Mouse (Mus musculus) embryonic facial prominence, embryonic 11.5 days (tissue): Measurements from ENCODE around the gene Nckap1l. TPM values are rescaled to one million over a fixed set of nuclear protein-coding genes. Genes with fewer than 3 reads are reported as not detected.
A peak's percentile ranks its signal among the peaks of the same experiment; 100 is the strongest.

ENCODE experiments used
- ATAC-seq: fragments of 200-750 bp; cut with Nextera tagmentation; replicated peaks from 2 replicates; pipeline ENCODE4 v1.8.0; 2017; ENCODE audit warnings: low read depth; ENCODE audit not compliant: insufficient number of reproducible peaks, low FRiP score, low TSS enrichment
- DNase-seq: peaks from one replicate; pipeline ENCODE4 v3.0.0-alpha.2; 2015; ENCODE audit warnings: low spot score
- H3K27ac ChIP-seq: fragments of 300-500 bp; sonication (generic); replicated peaks from 2 replicates; pipeline ENCODE4 v1.5.1; 2014; ENCODE audit warnings: mild to moderate bottlenecking, low read depth, low read length, control low read depth
- H3K27me3 ChIP-seq: fragments of 300-500 bp; sonication (generic); 2 replicates; pipeline ENCODE4 v1.6.1; 2014; ENCODE audit warnings: mild to moderate bottlenecking, low read length, moderate library complexity, mixed read lengths; ENCODE audit not compliant: control insufficient read depth, insufficient read depth
- H3K36me3 ChIP-seq: fragments of 300-500 bp; sonication (generic); replicated peaks from 2 replicates; pipeline ENCODE4 v1.6.1; 2014; ENCODE audit warnings: low read depth, mild to moderate bottlenecking, low read length, moderate library complexity, mixed read lengths; ENCODE audit not compliant: control insufficient read depth, insufficient read depth
- H3K4me1 ChIP-seq: fragments of 300-500 bp; sonication (generic); 2 replicates; pipeline ENCODE4 v1.6.1; 2014; ENCODE audit warnings: low read length, mixed read lengths; ENCODE audit not compliant: control insufficient read depth, insufficient read depth
- H3K4me2 ChIP-seq: fragments of 300-500 bp; sonication (generic); 2 replicates; pipeline ENCODE4 v1.6.1; 2014; ENCODE audit warnings: low read depth, mild to moderate bottlenecking, control low read depth, low read length, moderate library complexity
- H3K4me3 ChIP-seq: fragments of 300-500 bp; sonication (generic); 2 replicates; pipeline ENCODE4 v1.5.1; 2014; ENCODE audit warnings: low read depth, low read length, control low read depth
- H3K9ac ChIP-seq: fragments of 300-500 bp; sonication (generic); replicated peaks from 2 replicates; pipeline ENCODE4 v1.6.1; 2014; ENCODE audit warnings: mild to moderate bottlenecking, control low read depth, low read length
- H3K9me3 ChIP-seq: fragments of 300-500 bp; sonication (generic); replicated peaks from 2 replicates; pipeline ENCODE4 v1.6.1; 2016; ENCODE audit warnings: mild to moderate bottlenecking, low read length, inconsistent platforms, mixed read lengths; ENCODE audit not compliant: control insufficient read depth
- WGBS: fragments of 180-500 bp; shearing (Covaris S2); extraction: QIAGEN DNeasy Blood & Tissue Kit; methylation state at CpG from one replicate; pipeline ENCODE4 v1.1.7; 2014; 5-methylcytosine and 5-hydroxymethylcytosine counted together
- polyA plus RNA-seq: library from polyadenylated mRNA; unstranded; fragments of >200 nt; fragmentation: Nextera tagmentation; extraction: Ambion mirVana; gene quantifications from 2 replicates; pipeline ENCODE4 v1.2.1, GENCODE M21; 2014

Gene Nckap1l
- polyA plus RNA-seq, 1 experiment from 2014 or later = 2.1 TPM

DNA sequence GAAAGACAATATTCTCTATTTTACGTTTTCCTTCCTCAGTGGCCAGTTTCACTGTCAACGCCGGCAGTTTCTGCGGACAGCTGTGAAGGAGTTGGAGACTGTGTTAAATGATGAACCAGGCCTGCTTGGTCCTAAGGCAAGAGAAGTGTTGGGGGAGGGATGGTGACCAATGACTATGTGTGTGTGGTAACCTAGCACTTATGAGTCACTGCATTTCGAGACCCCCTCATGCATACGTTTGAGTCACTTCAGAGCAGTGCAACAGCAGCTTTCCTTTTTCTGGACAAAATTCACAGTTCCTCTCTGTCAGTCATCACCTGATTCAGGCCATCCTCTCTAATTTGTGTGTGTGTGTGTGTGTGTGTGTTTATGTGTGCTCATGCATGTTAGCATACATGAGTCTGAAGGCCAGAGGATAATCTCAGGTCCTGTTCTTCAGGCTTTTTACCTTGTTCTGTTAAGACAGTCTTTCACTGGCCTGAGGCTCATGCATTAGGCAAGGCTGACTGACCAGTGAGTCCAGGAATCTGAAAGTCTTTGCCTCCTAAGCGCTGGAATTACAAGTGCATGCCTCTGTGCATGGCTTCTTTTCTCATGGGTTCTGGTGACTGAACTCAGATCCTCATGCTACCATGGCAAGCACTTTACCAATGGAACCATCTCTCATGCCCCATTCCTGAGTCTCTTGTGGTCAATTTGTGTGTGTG lies 18.0 kb downstream of the Nckap1l start:
- Histone ChIP-seq H3K27me3 (no peaks in the 10 kb centered on the region), H3K36me3 (no peaks in the 10 kb centered on the region), H3K4me1 (no peaks in the 10 kb centered on the region), H3K9ac (no peak overlapping the region), H3K4me3 (no peak overlapping the region), H3K4me2 (no peak overlapping the region), H3K9me3 (no peaks in the 10 kb centered on the region), H3K27ac (no peak overlapping the region)
- 80% methylated on average over 7 of the region's 7 CpGs for WGBS
- no peak for DNase-seq
- ATAC-seq = no peak

DNA sequence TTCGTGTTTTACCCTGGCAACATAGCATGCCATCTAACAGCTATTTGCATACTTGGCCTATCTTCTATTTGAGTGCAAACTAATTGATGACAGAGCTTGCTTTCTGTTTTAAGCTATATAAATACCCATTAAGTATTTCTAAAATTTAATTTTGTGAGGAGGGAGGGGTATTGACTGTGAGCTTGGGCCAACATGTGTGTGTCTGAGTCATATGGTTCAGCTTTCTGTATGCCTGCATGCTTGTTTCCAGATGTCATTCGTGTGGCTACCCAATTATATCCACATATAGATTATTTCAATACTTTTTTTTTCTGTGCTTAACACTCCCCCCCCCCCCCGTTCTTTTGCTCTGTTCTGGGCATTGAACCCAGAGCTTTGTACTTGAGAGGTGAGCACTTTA lies 18.7 kb downstream of the Nckap1l start:
- 63% methylated on average over 3 of the region's 3 CpGs for WGBS
- H3K27me3 ChIP-seq = no peaks in the 10 kb centered on the region
- no peaks in the 10 kb centered on the region for H3K4me1 ChIP-seq
- no peaks in the 10 kb centered on the region for H3K9me3 ChIP-seq
- H3K27ac ChIP-seq = no peak overlapping the region
- no peak overlapping the region for H3K4me2 ChIP-seq
- H3K36me3 ChIP-seq = no peaks in the 10 kb centered on the region
- ATAC-seq = no peak
- no peak overlapping the region for H3K9ac ChIP-seq
- DNase-seq = no peak
- no peak overlapping the region for H3K4me3 ChIP-seq

DNA sequence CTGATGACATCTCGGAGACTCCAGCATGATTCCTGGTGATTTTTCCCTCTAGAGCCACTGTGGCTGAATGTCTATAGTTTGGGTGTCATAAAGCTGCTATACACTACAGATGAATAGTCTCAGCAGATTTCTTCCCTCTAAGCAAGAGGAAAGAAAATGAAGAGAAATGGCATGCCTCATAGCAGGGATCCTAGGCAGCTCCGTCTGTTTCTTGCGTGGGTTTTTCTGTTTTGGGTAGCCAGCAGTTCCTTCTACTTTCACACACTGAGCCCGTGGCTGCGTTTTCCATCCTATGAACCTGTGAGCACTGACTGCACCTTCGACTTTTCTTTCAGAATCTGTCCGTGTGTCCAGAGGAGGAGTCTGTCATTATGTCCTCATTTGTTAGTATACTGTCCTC lies 19.6 kb downstream of the Nckap1l start:
- Histone ChIP-seq H3K27me3 (no peaks in the 10 kb centered on the region), H3K36me3 (no peaks in the 10 kb centered on the region), H3K27ac (no peak overlapping the region), H3K4me2 (no peak overlapping the region), H3K4me3 (no peak overlapping the region), H3K9ac (no peak overlapping the region), H3K4me1 (no peaks in the 10 kb centered on the region), H3K9me3 (no peaks in the 10 kb centered on the region)
- no peak for ATAC-seq
- WGBS = 88% methylated on average over 7 of the region's 7 CpGs
- no peak for DNase-seq

- ATAC-seq (no peak), DNase-seq (no peak)
- no peaks in the 10 kb centered on the region for H3K36me3 ChIP-seq
- no peaks in the 10 kb centered on the region for H3K9me3 ChIP-seq
- no peaks in the 10 kb centered on the region for H3K27me3 ChIP-seq
- H3K4me2 ChIP-seq = no peak overlapping the region
- WGBS = 74% methylated on average over 5 of the region's 5 CpGs
- H3K4me1 ChIP-seq = no peaks in the 10 kb centered on the region
- no peak overlapping the region for H3K4me3 ChIP-seq
- no peak overlapping the region for H3K9ac ChIP-seq
- H3K27ac ChIP-seq = no peak overlapping the region
Measured at GRCm38 (mm10) chr15:103473769-103474168, 20.2 kb downstream of the Nckap1l start.

DNA sequence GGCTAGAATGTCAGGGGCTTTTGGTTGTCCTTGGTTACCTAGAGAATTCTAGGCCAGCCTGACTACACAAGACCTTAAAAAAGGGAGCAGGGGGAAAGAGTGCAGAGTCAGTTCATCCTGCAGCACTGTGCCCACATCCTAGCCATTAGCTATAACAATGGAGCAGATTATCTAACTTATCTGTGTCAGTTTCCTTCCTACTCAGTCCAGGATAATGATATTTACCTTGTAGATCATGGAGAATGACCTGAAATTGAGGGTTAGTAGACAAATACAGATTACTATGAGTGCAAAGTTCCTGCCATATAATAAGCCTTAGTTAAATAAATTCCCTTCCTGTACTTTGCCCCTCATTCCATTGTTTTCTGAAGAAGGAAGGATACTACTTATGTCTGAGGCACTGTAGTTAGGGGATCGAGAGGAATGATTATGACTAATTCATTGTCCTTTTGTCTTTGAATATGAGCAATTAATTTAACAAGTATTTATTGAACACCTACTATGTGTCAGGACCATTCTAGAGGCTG lies 25.5 kb downstream of the Nckap1l start:
- no peaks in the 10 kb centered on the region for H3K9me3 ChIP-seq
- ATAC-seq = no peak
- H3K4me2 ChIP-seq = no peak overlapping the region
- no peaks in the 10 kb centered on the region for H3K36me3 ChIP-seq
- no peaks in the 10 kb centered on the region for H3K27me3 ChIP-seq
- DNase-seq = no peak
- WGBS = 77% methylated on average over 1 of the region's 1 CpGs
- no peaks in the 10 kb centered on the region for H3K4me1 ChIP-seq
- no peak overlapping the region for H3K9ac ChIP-seq
- H3K4me3 ChIP-seq = no peak overlapping the region
- no peak overlapping the region for H3K27ac ChIP-seq

GRCm38 (mm10) chr15:103480129-103480528 lies 26.5 kb downstream of the Nckap1l start:
- no peak overlapping the region for H3K4me2 ChIP-seq
- no peaks in the 10 kb centered on the region for H3K36me3 ChIP-seq
- no peak overlapping the region for H3K27ac ChIP-seq
- DNase-seq (no peak), ATAC-seq (no peak)
- no peaks in the 10 kb centered on the region for H3K9me3 ChIP-seq
- no peak overlapping the region for H3K4me3 ChIP-seq
- no peak overlapping the region for H3K9ac ChIP-seq
- H3K27me3 ChIP-seq = no peaks in the 10 kb centered on the region
- 84% methylated on average over 2 of the region's 2 CpGs for WGBS
- no peaks in the 10 kb centered on the region for H3K4me1 ChIP-seq

GRCm38 (mm10) chr15:103482488-103482887 lies 28.9 kb downstream of the Nckap1l start:
- no peaks in the 10 kb centered on the region for H3K36me3 ChIP-seq
- DNase-seq (peak; percentile 77), ATAC-seq (no peak)
- 6% methylated on average over 1 of the region's 1 CpGs for WGBS
- no peak overlapping the region for H3K9ac ChIP-seq
- H3K27ac ChIP-seq = no peak overlapping the region
- H3K4me2 ChIP-seq = no peak overlapping the region
- no peaks in the 10 kb centered on the region for H3K27me3 ChIP-seq
- H3K4me1 ChIP-seq = no peaks in the 10 kb centered on the region
- no peaks in the 10 kb centered on the region for H3K9me3 ChIP-seq
- no peak overlapping the region for H3K4me3 ChIP-seq

GRCm38 (mm10) chr15:103484490-103484889 lies 30.9 kb downstream of the Nckap1l start:
- 47% methylated on average over 2 of the region's 2 CpGs for WGBS
- ATAC-seq (no peak), DNase-seq (no peak)
- no peaks in the 10 kb centered on the region for H3K4me1 ChIP-seq
- H3K4me2 ChIP-seq = no peak overlapping the region
- H3K9ac ChIP-seq = no peak overlapping the region
- no peak overlapping the region for H3K27ac ChIP-seq
- H3K9me3 ChIP-seq = no peaks in the 10 kb centered on the region
- no peak overlapping the region for H3K4me3 ChIP-seq
- H3K36me3 ChIP-seq = no peaks in the 10 kb centered on the region
- H3K27me3 ChIP-seq = no peaks in the 10 kb centered on the region
